Mouse (Mus musculus): ENCODE measurements around the gene Stk35. TPM values are rescaled to one million over a fixed set of nuclear protein-coding genes. Genes with fewer than 3 reads are reported as not detected.

Stk35 gene
- polyA plus RNA-seq, 1 experiment from 2014 or later = 7.2 TPM

GRCm38 (mm10) chr2:129869151-129869550 is 68.8 kb downstream of the Stk35 start:
- DNase-seq (ENCODE audit: low spot score) = no peak
- ATAC-seq (replicated peaks; ENCODE audit: low FRiP score, low read depth) = no peak
- Histone ChIP-seq H3K4me1 (replicated peaks; ENCODE audit: insufficient read depth, low read length) (no peaks in the 10 kb centered on the region), H3K9ac (ENCODE audit: low read depth, low read length) (no peak overlapping the region), H3K4me3 (replicated peaks; ENCODE audit: low read depth, low read length) (no peak overlapping the region), H3K27me3 (ENCODE audit: insufficient read depth, low read length) (no peaks in the 10 kb centered on the region), H3K9me3 (replicated peaks; ENCODE audit: low read length) (no peaks in the 10 kb centered on the region), H3K27ac (no peak overlapping the region), H3K4me2 (ENCODE audit: low read length) (no peak overlapping the region), H3K36me3 (ENCODE audit: insufficient read depth, low read length) (no peaks in the 10 kb centered on the region)
- 96% methylated on average over 5 of the region's 5 CpGs for WGBS
- TF ChIP-seq CTCF (IDR thresholded peaks at IDR 0.05; ENCODE audit: low read depth) = no peak

- DNase-seq (ENCODE audit: low spot score) = no peak
- no peak overlapping the region for H3K27ac ChIP-seq
- no peaks in the 10 kb centered on the region for H3K27me3 ChIP-seq (ENCODE audit: insufficient read depth, low read length)
- no peak overlapping the region for H3K4me2 ChIP-seq (ENCODE audit: low read length)
- no peak overlapping the region for H3K9ac ChIP-seq (ENCODE audit: low read depth, low read length)
- no peak for ATAC-seq (replicated peaks; ENCODE audit: low FRiP score, low read depth)
- no peak overlapping the region for H3K4me3 ChIP-seq (replicated peaks; ENCODE audit: low read depth, low read length)
- no peaks in the 10 kb centered on the region for H3K36me3 ChIP-seq (ENCODE audit: insufficient read depth, low read length)
- H3K9me3 ChIP-seq (replicated peaks; ENCODE audit: low read length) = no peaks in the 10 kb centered on the region
- TF ChIP-seq CTCF (IDR thresholded peaks at IDR 0.05; ENCODE audit: low read depth) = no peak
- 88% methylated on average over 5 of the region's 5 CpGs for WGBS
- no peaks in the 10 kb centered on the region for H3K4me1 ChIP-seq (replicated peaks; ENCODE audit: insufficient read depth, low read length)
Observed at GRCm38 (mm10) chr2:129871246-129871645, 70.9 kb downstream of the Stk35 start.

- H3K9me3 ChIP-seq (replicated peaks; ENCODE audit: low read length) = no peaks in the 10 kb centered on the region
Observed at GRCm38 (mm10) chr2:129872071-129872470, 71.8 kb downstream of the Stk35 start.

GRCm38 (mm10) chr2:129873489-129873888 is 73.2 kb downstream of the Stk35 start:
- H3K36me3 ChIP-seq (ENCODE audit: insufficient read depth, low read length) = no peaks in the 10 kb centered on the region
- TF ChIP-seq CTCF (IDR thresholded peaks at IDR 0.05; ENCODE audit: low read depth) = peak; percentile 97
- WGBS = 5% methylated on average over 5 of the region's 5 CpGs
- no peak overlapping the region for H3K4me3 ChIP-seq (replicated peaks; ENCODE audit: low read depth, low read length)
- no peak overlapping the region for H3K9ac ChIP-seq (ENCODE audit: low read depth, low read length)
- DNase-seq (ENCODE audit: low spot score) = peak; percentile 85
- no peak; the same call in 1 of the 2 replicates for ATAC-seq (replicated peaks; ENCODE audit: low FRiP score, low read depth)
- no peaks in the 10 kb centered on the region for H3K9me3 ChIP-seq (replicated peaks; ENCODE audit: low read length)
- H3K27ac ChIP-seq = no peak overlapping the region
- H3K27me3 ChIP-seq (ENCODE audit: insufficient read depth, low read length) = no peaks in the 10 kb centered on the region
- H3K4me2 ChIP-seq (ENCODE audit: low read length) = no peak overlapping the region
- no peaks in the 10 kb centered on the region for H3K4me1 ChIP-seq (replicated peaks; ENCODE audit: insufficient read depth, low read length)

More at GRCm38 (mm10) chr2:129872071-129872470, 71.8 kb downstream of the Stk35 start:
- no peak overlapping the region for H3K27ac ChIP-seq
- 73% methylated on average over 7 of the region's 7 CpGs for WGBS
- no peaks in the 10 kb centered on the region for H3K27me3 ChIP-seq (ENCODE audit: insufficient read depth, low read length)
- H3K9ac ChIP-seq (ENCODE audit: low read depth, low read length) = no peak overlapping the region
- DNase-seq (ENCODE audit: low spot score) (no peak), ATAC-seq (replicated peaks; ENCODE audit: low FRiP score, low read depth) (no peak)
- H3K36me3 ChIP-seq (ENCODE audit: insufficient read depth, low read length) = no peaks in the 10 kb centered on the region
- no peak for TF ChIP-seq CTCF (IDR thresholded peaks at IDR 0.05; ENCODE audit: low read depth)
- H3K4me3 ChIP-seq (replicated peaks; ENCODE audit: low read depth, low read length) = no peak overlapping the region
- H3K4me2 ChIP-seq (ENCODE audit: low read length) = no peak overlapping the region
- no peaks in the 10 kb centered on the region for H3K4me1 ChIP-seq (replicated peaks; ENCODE audit: insufficient read depth, low read length)

GRCm38 (mm10) chr2:129874084-129874483 is 73.8 kb downstream of the Stk35 start:
- ATAC-seq (replicated peaks; ENCODE audit: low FRiP score, low read depth) (no peak), DNase-seq (ENCODE audit: low spot score) (no peak)
- Histone ChIP-seq H3K4me2 (ENCODE audit: low read length) (no peak overlapping the region), H3K27ac (no peak overlapping the region), H3K4me1 (replicated peaks; ENCODE audit: insufficient read depth, low read length) (no peaks in the 10 kb centered on the region), H3K9ac (ENCODE audit: low read depth, low read length) (no peak overlapping the region), H3K9me3 (replicated peaks; ENCODE audit: low read length) (no peaks in the 10 kb centered on the region), H3K36me3 (ENCODE audit: insufficient read depth, low read length) (no peaks in the 10 kb centered on the region), H3K27me3 (ENCODE audit: insufficient read depth, low read length) (no peaks in the 10 kb centered on the region), H3K4me3 (replicated peaks; ENCODE audit: low read depth, low read length) (no peak overlapping the region)
- TF ChIP-seq CTCF (IDR thresholded peaks at IDR 0.05; ENCODE audit: low read depth) = no peak
- 51% methylated on average over 9 of the region's 9 CpGs for WGBS

GRCm38 (mm10) chr2:129874509-129875095 is 74.3 kb downstream of the Stk35 start:
- TF ChIP-seq CTCF (IDR thresholded peaks at IDR 0.05; ENCODE audit: low read depth) = no peak
- ATAC-seq (replicated peaks; ENCODE audit: low FRiP score, low read depth) = no peak
- no peaks in the 10 kb centered on the region for H3K9me3 ChIP-seq (replicated peaks; ENCODE audit: low read length)
- H3K4me2 ChIP-seq (ENCODE audit: low read length) = no peak overlapping the region
- WGBS = 74% methylated on average over 10 of the region's 10 CpGs
- H3K9ac ChIP-seq (ENCODE audit: low read depth, low read length) = no peak overlapping the region
- no peaks in the 10 kb centered on the region for H3K4me1 ChIP-seq (replicated peaks; ENCODE audit: insufficient read depth, low read length)
- H3K4me3 ChIP-seq (replicated peaks; ENCODE audit: low read depth, low read length) = no peak overlapping the region
- DNase-seq (ENCODE audit: low spot score) = no peak
- H3K27ac ChIP-seq = no peak overlapping the region
- H3K27me3 ChIP-seq (ENCODE audit: insufficient read depth, low read length) = no peaks in the 10 kb centered on the region
- no peaks in the 10 kb centered on the region for H3K36me3 ChIP-seq (ENCODE audit: insufficient read depth, low read length)

- H3K27ac ChIP-seq = no peak overlapping the region
- H3K36me3 ChIP-seq (ENCODE audit: insufficient read depth, low read length) = no peaks in the 10 kb centered on the region
- TF ChIP-seq CTCF (IDR thresholded peaks at IDR 0.05; ENCODE audit: low read depth) = no peak
- H3K4me2 ChIP-seq (ENCODE audit: low read length) = no peak overlapping the region
- no peaks in the 10 kb centered on the region for H3K4me1 ChIP-seq (replicated peaks; ENCODE audit: insufficient read depth, low read length)
- H3K4me3 ChIP-seq (replicated peaks; ENCODE audit: low read depth, low read length) = no peak overlapping the region
- no peaks in the 10 kb centered on the region for H3K27me3 ChIP-seq (ENCODE audit: insufficient read depth, low read length)
- ATAC-seq (replicated peaks; ENCODE audit: low FRiP score, low read depth) (no peak), DNase-seq (ENCODE audit: low spot score) (no peak)
- H3K9ac ChIP-seq (ENCODE audit: low read depth, low read length) = no peak overlapping the region
- H3K9me3 ChIP-seq (replicated peaks; ENCODE audit: low read length) = no peaks in the 10 kb centered on the region
Observed at GRCm38 (mm10) chr2:129876935-129877334, 76.6 kb downstream of the Stk35 start.

Data from kidney, postnatal 0 days (tissue).